Mouse (Mus musculus) CH12.LX (cell line): ENCODE results near the gene Acd. TPM values are rescaled to one million over a fixed set of nuclear protein-coding genes. Genes with fewer than 3 reads are reported as not detected.

Source experiments
- DNase-seq: peaks from one replicate; pipeline ENCODE4 v3.0.0-alpha.2; 2013; ENCODE audit errors: extremely low read depth
- H3K27ac ChIP-seq: 2 replicates; pipeline ENCODE4 v1.5.1; 2012; ENCODE audit warnings: low read depth, mild to moderate bottlenecking, control low read depth, moderate library complexity; ENCODE audit not compliant: insufficient read depth
- H3K27me3 ChIP-seq: replicated peaks from 2 replicates; pipeline ENCODE3; 2012; ENCODE audit warnings: inconsistent platforms
- H3K36me3 ChIP-seq, 2 experiments: replicated peaks in 1 of 2; 2 replicates each; pipeline versions ENCODE3 to v1.6.1; 2012; ENCODE audit warnings: inconsistent platforms in 1 of 2, low read length in 1 of 2, mild to moderate bottlenecking in 1 of 2, mixed read lengths in 1 of 2, moderate library complexity in 1 of 2; ENCODE audit not compliant: control insufficient read depth in 1 of 2, insufficient read depth in 1 of 2
- H3K4me1 ChIP-seq, 2 experiments: 2 replicates each; pipeline ENCODE4 v1.6.1; 2012; ENCODE audit warnings: inconsistent platforms in 1 of 2, moderate library complexity in 1 of 2; ENCODE audit not compliant: insufficient read depth in 2 of 2, control insufficient read depth in 1 of 2
- H3K4me2 ChIP-seq: 2 replicates; pipeline ENCODE4 v1.6.1; 2012; ENCODE audit warnings: low read depth, mild to moderate bottlenecking, control low read depth; ENCODE audit not compliant: poor library complexity, insufficient read depth, severe bottlenecking
- H3K4me3 ChIP-seq, 3 experiments: fragments of 150-350 bp in 1 of 3; sonication (generic) in 1 of 3; replicated peaks in 1 of 3; 2 replicates each; pipeline versions ENCODE3 to v1.5.1; 2011 to 2012; ENCODE audit warnings: low read depth in 2 of 3, low read length in 2 of 3, mild to moderate bottlenecking in 2 of 3, moderate library complexity in 2 of 3, control low read depth in 1 of 3, improper control_type of control experiment in 1 of 3, inconsistent platforms in 1 of 3, mixed read lengths in 1 of 3; ENCODE audit not compliant: poor library complexity in 1 of 3
- H3K79me2 ChIP-seq: replicated peaks from 2 replicates; pipeline ENCODE4 v1.6.1; 2012; ENCODE audit warnings: mild to moderate bottlenecking, moderate library complexity; ENCODE audit not compliant: control insufficient read depth, poor library complexity, insufficient read depth, severe bottlenecking; ENCODE audit errors: extremely low read depth
- H3K9ac ChIP-seq: 2 replicates; pipeline ENCODE4 v1.6.1; 2012; ENCODE audit warnings: low read depth, mild to moderate bottlenecking, control low read depth, moderate library complexity; ENCODE audit not compliant: insufficient read depth
- H3K9me3 ChIP-seq: replicated peaks from 2 replicates; pipeline ENCODE3; 2012; ENCODE audit warnings: low read length, inconsistent platforms, mixed read lengths
- ELF1 ChIP-seq: IDR thresholded peaks from 2 replicates; pipeline ENCODE4 v1.6.1; 2014; ENCODE audit warnings: low read depth, mild to moderate bottlenecking, inconsistent platforms, low read length, improper control_type of control experiment
- HCFC1 ChIP-seq: IDR thresholded peaks from 2 replicates; pipeline ENCODE4 v1.6.1; 2012; ENCODE audit warnings: low read depth, mild to moderate bottlenecking, inconsistent platforms, low read length, improper control_type of control experiment
- MAZ ChIP-seq: IDR thresholded peaks from 2 replicates; pipeline ENCODE4 v1.6.1; 2012; ENCODE audit warnings: low read depth, mild to moderate bottlenecking, inconsistent platforms, low read length, improper control_type of control experiment, moderate library complexity
- UBTF ChIP-seq: IDR thresholded peaks from 2 replicates; pipeline ENCODE4 v1.6.1; 2012; ENCODE audit warnings: low read depth, mild to moderate bottlenecking, inconsistent platforms, low read length, improper control_type of control experiment, moderate library complexity
- USF1 ChIP-seq: IDR thresholded peaks from 2 replicates; pipeline ENCODE4 v1.6.1; 2014; ENCODE audit warnings: low read depth, mild to moderate bottlenecking, inconsistent platforms, low read length, improper control_type of control experiment
- ZNF384 ChIP-seq: IDR thresholded peaks from 2 replicates; pipeline ENCODE4 v1.6.1; 2012; ENCODE audit warnings: low read depth, low read length, improper control_type of control experiment, inconsistent platforms
- dilution Hi-C: fragments of 300-500 bp; cut with MboI; formaldehyde crosslinking; loops from 2 replicates; pipeline ENCODE4 v1.14.3; 2020; ENCODE audit warnings: low sequenced_read_pairs; ENCODE audit not compliant: extremely low pct_unique_long_range_greater_than_20kb, extremely low pct_ligation_motif_present
- in situ Hi-C: fragments of 300-500 bp; cut with MboI; formaldehyde crosslinking; loops from 3 replicates; pipeline ENCODE4 v1.14.3; 2019; ENCODE audit warnings: low sequenced_read_pairs, low pct_ligation_motif_present, low pct_unique_long_range_greater_than_20kb, mixed read lengths
- polyA plus RNA-seq: library from polyadenylated mRNA; unstranded; fragments of >175 nt; gene quantifications from 2 replicates; pipeline ENCODE4 v1.2.1, GENCODE M21; 2012; ENCODE audit warnings: low read depth; ENCODE audit not compliant: insufficient read length
- total RNA-seq, 2 experiments: library from RNA; depleted of rRNA; stranded (reverse); fragments of 300-350 nt in 1 of 2; fragments of >200 nt in 1 of 2; gene quantifications; 2 replicates each; pipeline ENCODE4 v1.2.3; 2012 to 2014

Gene Acd
- total and polyA plus RNA-seq, 3 experiments, result 5.2 to 40.0 (median 11.9) TPM

DNA sequence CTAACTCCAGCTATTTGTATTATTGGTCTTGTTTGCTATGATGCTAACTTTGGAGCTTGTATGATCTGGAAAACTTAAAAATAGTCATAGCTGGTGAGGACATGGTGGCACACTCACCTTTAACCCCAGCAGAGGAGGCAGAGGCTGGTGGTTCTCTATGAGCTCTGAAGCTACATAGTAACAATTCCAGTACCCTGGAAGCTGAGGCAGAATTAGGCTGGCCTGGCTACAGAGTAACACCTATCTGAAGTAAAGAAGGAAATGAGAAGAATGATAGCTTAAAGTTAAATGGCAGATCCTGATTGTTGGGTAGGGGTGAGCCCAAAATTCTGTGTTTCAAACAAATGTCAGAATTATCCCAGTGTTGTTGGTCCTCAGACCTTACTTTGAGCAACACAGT, 43.3 kb downstream of the Acd start:
- TF ChIP-seq MAZ, result no peak
- TF ChIP-seq USF1, result no peak
- Histone ChIP-seq H3K4me2 (no peak overlapping the region), H3K9ac (no peak overlapping the region), H3K4me1 (peaks cover 0 to 21% of the 10 kb centered on the region in 2 experiments; a peak in 2 of 4 replicates), H3K9me3 (no peaks in the 10 kb centered on the region), H3K36me3 (peaks cover 7 to 56% of the 10 kb centered on the region in 2 experiments), H3K27ac (no peak overlapping the region), H3K27me3 (no peaks in the 10 kb centered on the region), H3K79me2 (peaks cover 64% of the 10 kb centered on the region), H3K4me3 (no peak overlapping the region)
- in situ Hi-C loops (no loop called here), dilution Hi-C loops (no loop called here)
- DNase-seq, result no peak

DNA sequence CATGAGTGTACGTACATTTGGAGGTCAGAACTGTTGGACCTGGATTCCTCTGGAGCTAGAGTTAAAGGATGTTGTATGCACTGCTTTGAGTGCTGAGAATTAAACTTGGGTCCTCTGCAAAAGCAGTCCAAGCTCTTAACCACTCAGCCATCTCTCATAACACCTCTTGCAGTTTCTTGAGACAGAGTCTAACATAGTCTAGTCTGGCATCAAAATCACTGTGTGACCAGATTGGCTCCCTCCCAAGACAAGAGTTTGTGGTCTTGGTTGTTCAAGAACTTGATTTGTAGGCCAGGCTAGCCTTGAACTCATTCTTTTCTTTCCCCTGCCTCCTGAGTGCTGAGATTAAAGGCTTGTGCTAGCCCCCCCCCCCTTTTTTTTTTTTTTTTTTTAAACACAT, 52.0 kb downstream of the Acd start:
- Histone ChIP-seq H3K79me2 (peaks cover 55% of the 10 kb centered on the region), H3K4me1 (peaks cover 3 to 31% of the 10 kb centered on the region in 2 experiments), H3K9me3 (no peaks in the 10 kb centered on the region), H3K4me3 (no peak overlapping the region), H3K9ac (no peak overlapping the region), H3K4me2 (no peak overlapping the region), H3K36me3 (peaks cover 30 to 63% of the 10 kb centered on the region in 2 experiments), H3K27me3 (no peaks in the 10 kb centered on the region), H3K27ac (no peak overlapping the region)
- dilution Hi-C loops, result no loop called here
- TF ChIP-seq HCFC1 (no peak), ZNF384 (no peak), ELF1 (no peak), UBTF (no peak)
- DNase-seq, result no peak
- in situ Hi-C loops, result no loop called here

Other genes starting within 250 kb of the Acd start
Only the 20 nearest of the 23 such genes appear.
- gene Tppp3, start 229.6 kb downstream of the Acd start, total RNA-seq (2012; rRNA removed), result 0.25 TPM in 2 replicates
- gene Tppp3, start 229.6 kb downstream of the Acd start, total RNA-seq (2014; rRNA removed), result not detected in 2 replicates
- 0.39 and 0.49 TPM in 2 replicates for gene Tppp3, start 229.6 kb downstream of the Acd start, polyA plus RNA-seq
- gene Zdhhc1, start 204.2 kb downstream of the Acd start, total RNA-seq (2012; rRNA removed), result 2.1 and 2.6 TPM in 2 replicates
- 0.86 and 1.6 TPM in 2 replicates for gene Zdhhc1, start 204.2 kb downstream of the Acd start, total RNA-seq (2014; rRNA removed)
- 2.6 and 3.6 TPM in 2 replicates for gene Zdhhc1, start 204.2 kb downstream of the Acd start, polyA plus RNA-seq
- gene Hsd11b2, start 182.3 kb downstream of the Acd start, total RNA-seq (2012; rRNA removed), result not detected in 2 replicates
- gene Hsd11b2, start 182.3 kb downstream of the Acd start, total RNA-seq (2014; rRNA removed), result not detected in 2 replicates
- gene Hsd11b2, start 182.3 kb downstream of the Acd start, polyA plus RNA-seq, result not detected in 2 replicates
- 38.0 and 48.8 TPM in 2 replicates for gene Atp6v0d1, start 135.1 kb downstream of the Acd start, total RNA-seq (2012; rRNA removed)
- gene Atp6v0d1, start 135.1 kb downstream of the Acd start, total RNA-seq (2014; rRNA removed), result 51.0 and 55.3 TPM in 2 replicates
- 48.8 and 53.6 TPM in 2 replicates for gene Atp6v0d1, start 135.1 kb downstream of the Acd start, polyA plus RNA-seq
- 1.5 and 1.7 TPM in 2 replicates for gene Ripor1, start 95.8 kb downstream of the Acd start, total RNA-seq (2012; rRNA removed)
- gene Ripor1, start 95.8 kb downstream of the Acd start, total RNA-seq (2014; rRNA removed), result 0.24 and 0.28 TPM in 2 replicates
- 5.8 and 7.2 TPM in 2 replicates for gene Ripor1, start 95.8 kb downstream of the Acd start, polyA plus RNA-seq
- gene Ctcf, start 64.5 kb downstream of the Acd start, total RNA-seq (2012; rRNA removed), result 42.3 and 47.2 TPM in 2 replicates
- 48.3 and 52.4 TPM in 2 replicates for gene Ctcf, start 64.5 kb downstream of the Acd start, total RNA-seq (2014; rRNA removed)
- 97.9 and 107 TPM in 2 replicates for gene Ctcf, start 64.5 kb downstream of the Acd start, polyA plus RNA-seq
- gene Agrp, start 63.7 kb downstream of the Acd start, total RNA-seq (2012; rRNA removed), result 0.21 and 0.30 TPM in 2 replicates
- gene Agrp, start 63.7 kb downstream of the Acd start, total RNA-seq (2014; rRNA removed), result not detected in 2 replicates
- not detected in 2 replicates for gene Agrp, start 63.7 kb downstream of the Acd start, polyA plus RNA-seq
- gene Carmil2, start 14.8 kb downstream of the Acd start, total RNA-seq (2012; rRNA removed), result 7.5 and 7.6 TPM in 2 replicates
- gene Carmil2, start 14.8 kb downstream of the Acd start, total RNA-seq (2014; rRNA removed), result 1.7 and 2.0 TPM in 2 replicates
- 32.6 and 33.2 TPM in 2 replicates for gene Carmil2, start 14.8 kb downstream of the Acd start, polyA plus RNA-seq
- gene Pard6a, start within 50 bp of the Acd start, total RNA-seq (2012; rRNA removed), result 17.5 and 32.3 TPM in 2 replicates
- 18.9 and 23.3 TPM in 2 replicates for gene Pard6a, start within 50 bp of the Acd start, total RNA-seq (2014; rRNA removed)
- gene Pard6a, start within 50 bp of the Acd start, polyA plus RNA-seq, result 10.0 and 15.9 TPM in 2 replicates
- 0.25 TPM in 1 of 2 replicates, not detected in the other for gene 4933405L10Rik, start 6.6 kb upstream of the Acd start, total RNA-seq (2012; rRNA removed)
- gene 4933405L10Rik, start 6.6 kb upstream of the Acd start, total RNA-seq (2014; rRNA removed), result not detected in 2 replicates
- not detected in 2 replicates for gene 4933405L10Rik, start 6.6 kb upstream of the Acd start, polyA plus RNA-seq
- 25.2 and 27.4 TPM in 2 replicates for gene Enkd1, start 7.1 kb upstream of the Acd start, total RNA-seq (2012; rRNA removed)
- 15.6 and 17.7 TPM in 2 replicates for gene Enkd1, start 7.1 kb upstream of the Acd start, total RNA-seq (2014; rRNA removed)
- gene Enkd1, start 7.1 kb upstream of the Acd start, polyA plus RNA-seq, result 30.8 and 35.9 TPM in 2 replicates
- 3.1 and 4.7 TPM in 2 replicates for gene Gfod2, start 57.6 kb upstream of the Acd start, total RNA-seq (2012; rRNA removed)
- 1.7 and 1.8 TPM in 2 replicates for gene Gfod2, start 57.6 kb upstream of the Acd start, total RNA-seq (2014; rRNA removed)
- 3.1 and 3.4 TPM in 2 replicates for gene Gfod2, start 57.6 kb upstream of the Acd start, polyA plus RNA-seq
- gene Ranbp10, start 126.2 kb upstream of the Acd start, total RNA-seq (2012; rRNA removed), result 8.1 and 8.7 TPM in 2 replicates
- gene Ranbp10, start 126.2 kb upstream of the Acd start, total RNA-seq (2014; rRNA removed), result 7.4 and 7.9 TPM in 2 replicates
- 12.8 and 15.8 TPM in 2 replicates for gene Ranbp10, start 126.2 kb upstream of the Acd start, polyA plus RNA-seq
- 0.13 and 0.21 TPM in 2 replicates for gene Tsnaxip1, start 126.6 kb upstream of the Acd start, total RNA-seq (2012; rRNA removed)
- gene Tsnaxip1, start 126.6 kb upstream of the Acd start, total RNA-seq (2014; rRNA removed), result 0.13 TPM in 1 of 2 replicates, not detected in the other
- gene Tsnaxip1, start 126.6 kb upstream of the Acd start, polyA plus RNA-seq, result 0.38 and 0.50 TPM in 2 replicates
- gene Cenpt, start 152.2 kb upstream of the Acd start, total RNA-seq (2012; rRNA removed), result 21.3 and 21.4 TPM in 2 replicates
- gene Cenpt, start 152.2 kb upstream of the Acd start, total RNA-seq (2014; rRNA removed), result 17.3 TPM in 2 replicates
- 28.2 and 29.4 TPM in 2 replicates for gene Cenpt, start 152.2 kb upstream of the Acd start, polyA plus RNA-seq
- gene Thap11, start 154.0 kb upstream of the Acd start, total RNA-seq (2012; rRNA removed), result 40.2 and 42.6 TPM in 2 replicates
- gene Thap11, start 154.0 kb upstream of the Acd start, total RNA-seq (2014; rRNA removed), result 29.7 and 31.9 TPM in 2 replicates
- gene Thap11, start 154.0 kb upstream of the Acd start, polyA plus RNA-seq, result 21.3 and 21.7 TPM in 2 replicates
- gene Nutf2, start 159.5 kb upstream of the Acd start, total RNA-seq (2012; rRNA removed), result 144 and 193 TPM in 2 replicates
- 205 and 223 TPM in 2 replicates for gene Nutf2, start 159.5 kb upstream of the Acd start, total RNA-seq (2014; rRNA removed)
- gene Nutf2, start 159.5 kb upstream of the Acd start, polyA plus RNA-seq, result 7.9 and 11.2 TPM in 2 replicates
- gene Edc4, start 179.8 kb upstream of the Acd start, total RNA-seq (2012; rRNA removed), result 41.6 and 47.0 TPM in 2 replicates
- gene Edc4, start 179.8 kb upstream of the Acd start, total RNA-seq (2014; rRNA removed), result 28.2 and 28.7 TPM in 2 replicates
- gene Edc4, start 179.8 kb upstream of the Acd start, polyA plus RNA-seq, result 37.5 and 46.4 TPM in 2 replicates
- 0.38 and 0.42 TPM in 2 replicates for gene Nrn1l, start 192.5 kb upstream of the Acd start, total RNA-seq (2012; rRNA removed)
- not detected in 2 replicates for gene Nrn1l, start 192.5 kb upstream of the Acd start, total RNA-seq (2014; rRNA removed)
- gene Nrn1l, start 192.5 kb upstream of the Acd start, polyA plus RNA-seq, result not detected in 2 replicates
- 12.2 and 12.9 TPM in 2 replicates for gene Pskh1, start 199.3 kb upstream of the Acd start, total RNA-seq (2012; rRNA removed)
- gene Pskh1, start 199.3 kb upstream of the Acd start, total RNA-seq (2014; rRNA removed), result 10.5 and 11.0 TPM in 2 replicates
- 11.5 and 12.3 TPM in 2 replicates for gene Pskh1, start 199.3 kb upstream of the Acd start, polyA plus RNA-seq